Mouse (Mus musculus) hematopoietic stem cell, adult 5-6 weeks (primary cell): ENCODE data around the gene Fam110a. TPM values are rescaled to one million over a fixed set of nuclear protein-coding genes. Genes with fewer than 3 reads are reported as not detected.
"Not testable (repeated sequence)": the region's sequence is repeated elsewhere in the genome, so short reads cannot be mapped to it uniquely, and the experiment has no call there.

Experiments
- ATAC-seq, 2 experiments: fragments of 125-278 bp in 1 of 2; replicated peaks in 1 of 2; 2 replicates each; pipeline ENCODE4 v1.8.0; 2016 to 2017; ENCODE audit warnings: inconsistent platforms in 2 of 2, mild to moderate bottlenecking in 2 of 2, moderate number of reproducible peaks in 2 of 2, low read depth in 1 of 2, moderate TSS enrichment in 1 of 2; ENCODE audit not compliant: low FRiP score in 2 of 2, poor library complexity in 2 of 2, severe bottlenecking in 2 of 2, insufficient read depth in 1 of 2, low TSS enrichment in 1 of 2
- total RNA-seq: library from RNA; stranded (forward); fragments of 172-1452, 232-1000 nt; gene quantifications from 2 replicates; pipeline ENCODE4 v1.2.3, GENCODE M21; 2017

Fam110a gene
- total RNA-seq, 1 experiment from 2014 or later = 22.8 TPM

DNA sequence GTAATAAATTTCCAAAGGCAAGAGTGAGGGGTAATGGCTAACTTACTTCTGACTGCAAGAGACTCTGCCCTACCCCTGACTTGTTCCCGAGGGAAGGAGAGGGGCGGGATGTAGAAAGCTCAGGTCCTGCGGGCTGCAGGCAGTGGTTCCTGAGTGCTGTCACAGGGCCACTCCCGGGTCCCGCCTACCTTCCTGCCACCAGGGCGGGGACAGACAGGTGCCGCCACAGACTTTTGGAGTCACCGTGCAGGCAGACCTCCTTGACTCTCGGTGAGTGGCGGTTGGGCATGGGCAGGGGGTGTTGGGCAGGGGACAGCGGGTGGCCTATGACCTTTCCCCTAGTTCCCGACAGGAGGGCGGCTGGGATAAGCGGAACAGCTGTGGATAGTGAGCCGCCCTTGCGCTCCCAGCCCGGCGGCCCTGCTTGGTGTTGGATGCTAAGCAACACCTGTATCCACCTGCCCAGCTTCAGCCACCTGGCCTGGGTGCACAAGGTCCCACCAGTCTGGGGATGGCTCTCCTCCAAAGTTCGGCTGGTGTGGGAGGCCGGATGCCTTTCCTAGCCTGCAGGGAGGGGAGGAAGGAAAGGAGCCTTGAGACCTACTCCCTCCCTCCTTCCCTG is 19.8 kb upstream of the Fam110a start:
- ATAC-seq = no peak

- ATAC-seq = no peak
Observed at GRCm38 (mm10) chr2:151998932-151999331, 18.9 kb upstream of the Fam110a start.

GRCm38 (mm10) chr2:151998505-151998899 is 18.5 kb upstream of the Fam110a start:
- no peak for ATAC-seq

- ATAC-seq = no peak
Observed at GRCm38 (mm10) chr2:151997776-151998504, 17.9 kb upstream of the Fam110a start.

DNA sequence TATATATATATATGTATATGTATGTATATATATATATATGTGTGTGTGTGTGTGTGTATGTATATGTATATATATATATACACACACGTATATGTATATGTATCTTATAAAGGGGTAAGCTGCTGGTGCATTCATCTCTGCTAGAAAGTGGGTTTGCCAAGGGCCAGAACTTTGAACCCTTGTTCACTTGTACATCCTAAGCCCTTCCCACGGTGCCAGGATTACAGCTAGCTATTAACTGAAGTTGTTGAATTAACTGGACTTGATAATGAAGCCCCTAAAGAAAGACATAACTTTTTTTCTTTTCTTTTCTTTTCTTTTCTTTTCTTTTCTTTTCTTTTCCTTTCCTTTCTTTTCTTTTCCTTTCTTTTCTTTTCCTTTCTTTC is 17.2 kb upstream of the Fam110a start:
- not testable (repeated sequence) for ATAC-seq

DNA sequence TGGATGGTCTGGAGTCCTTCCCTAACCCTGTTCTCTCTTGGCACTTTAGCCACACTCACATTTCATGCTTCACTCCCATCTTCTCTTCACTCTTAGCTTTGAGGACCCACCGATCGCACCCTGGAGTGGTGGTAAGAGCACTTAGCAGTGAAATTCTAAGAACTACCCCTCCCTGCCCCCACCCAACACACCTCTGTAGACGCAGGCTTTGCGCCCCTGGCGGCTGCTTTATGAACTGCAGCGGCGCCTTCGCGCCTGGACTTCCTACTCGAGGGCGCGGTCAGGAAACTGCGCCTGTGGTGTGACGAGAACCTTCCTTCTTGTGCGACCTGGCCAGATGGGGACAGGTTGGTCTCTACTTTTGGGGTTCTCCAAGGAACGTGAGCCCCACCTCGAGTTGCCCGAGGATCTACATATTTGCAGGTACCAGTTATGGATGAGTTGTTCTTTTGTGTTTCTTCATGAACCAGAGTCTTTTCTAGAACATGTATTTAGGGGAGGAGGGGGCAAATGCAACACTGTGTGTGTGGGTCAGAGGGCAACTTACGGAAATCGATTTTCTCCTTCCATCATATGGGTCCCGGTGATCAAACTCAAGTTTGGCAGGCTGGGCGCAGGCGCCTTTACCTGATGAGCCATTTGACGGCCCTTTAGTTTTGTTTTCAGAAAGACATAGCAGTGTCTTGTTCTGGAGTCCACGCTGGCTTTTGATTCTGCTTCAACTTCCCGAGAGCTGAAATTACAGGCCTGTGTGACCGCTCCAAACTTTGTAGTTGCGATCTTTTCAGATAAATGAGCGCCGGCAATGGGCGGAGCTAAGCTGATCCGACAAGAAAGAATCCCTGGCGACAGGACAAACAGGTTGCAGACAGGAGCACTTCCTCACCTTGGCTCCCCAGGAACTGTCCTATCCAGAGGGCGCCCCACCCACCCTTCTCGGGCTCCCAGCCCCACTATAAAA is 16.5 kb upstream of the Fam110a start, which contains the start of gene Slc52a3:
Slc52a3 (plus strand) TSS at position 283 of the 961 bp plus-strand sequence.
- peak; percentile 74 to 77 for ATAC-seq

GRCm38 (mm10) chr2:151994350-151995122 is 14.5 kb upstream of the Fam110a start:
- ATAC-seq = peak; percentile 65 to 66

DNA sequence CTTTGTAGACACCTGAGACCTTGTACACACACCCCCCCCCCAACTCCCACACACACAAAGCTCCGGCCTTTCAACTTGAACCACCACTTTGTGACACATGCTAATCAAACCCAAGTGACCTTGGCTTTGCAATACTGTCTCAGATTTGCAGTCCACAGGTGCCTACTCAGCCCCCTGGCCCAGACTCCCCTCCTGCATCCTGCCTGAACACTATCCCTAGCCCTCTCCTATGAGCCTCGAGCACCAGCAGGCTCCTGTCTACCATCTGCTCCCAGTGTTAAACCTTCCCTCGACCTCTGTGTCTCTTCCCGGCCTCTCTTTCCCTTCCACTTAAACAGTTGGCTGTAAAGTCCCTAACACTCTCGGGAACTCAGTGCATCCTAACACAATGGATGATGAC is 11.4 kb upstream of the Fam110a start:
- no peak for ATAC-seq

GRCm38 (mm10) chr2:151990985-151991394 is 11.0 kb upstream of the Fam110a start:
- ATAC-seq = no peak

GRCm38 (mm10) chr2:151988978-151989377 is 9.0 kb upstream of the Fam110a start:
- peak in 1 of 2 experiments; percentile 55; a peak in 1 of 4 replicates for ATAC-seq

DNA sequence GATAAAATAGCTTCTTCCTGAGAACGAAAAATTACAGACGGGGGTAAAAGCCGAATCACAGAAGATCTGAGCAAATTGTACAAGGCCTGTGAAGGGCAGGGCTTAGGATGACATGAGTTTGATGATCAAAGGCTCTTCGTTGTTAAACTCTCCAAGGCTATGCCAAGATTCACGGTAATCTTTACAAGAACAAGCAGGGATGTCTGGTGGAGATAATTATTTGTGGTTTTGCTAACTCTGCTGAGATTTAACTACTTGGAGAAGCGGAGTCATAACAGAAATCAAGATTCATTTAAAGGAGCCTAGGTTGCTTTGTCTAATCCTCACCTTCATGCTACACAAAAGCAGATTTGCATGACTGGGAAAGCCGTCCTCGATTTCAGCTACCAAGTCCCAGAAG is 6.9 kb upstream of the Fam110a start:
- no peak for ATAC-seq

DNA sequence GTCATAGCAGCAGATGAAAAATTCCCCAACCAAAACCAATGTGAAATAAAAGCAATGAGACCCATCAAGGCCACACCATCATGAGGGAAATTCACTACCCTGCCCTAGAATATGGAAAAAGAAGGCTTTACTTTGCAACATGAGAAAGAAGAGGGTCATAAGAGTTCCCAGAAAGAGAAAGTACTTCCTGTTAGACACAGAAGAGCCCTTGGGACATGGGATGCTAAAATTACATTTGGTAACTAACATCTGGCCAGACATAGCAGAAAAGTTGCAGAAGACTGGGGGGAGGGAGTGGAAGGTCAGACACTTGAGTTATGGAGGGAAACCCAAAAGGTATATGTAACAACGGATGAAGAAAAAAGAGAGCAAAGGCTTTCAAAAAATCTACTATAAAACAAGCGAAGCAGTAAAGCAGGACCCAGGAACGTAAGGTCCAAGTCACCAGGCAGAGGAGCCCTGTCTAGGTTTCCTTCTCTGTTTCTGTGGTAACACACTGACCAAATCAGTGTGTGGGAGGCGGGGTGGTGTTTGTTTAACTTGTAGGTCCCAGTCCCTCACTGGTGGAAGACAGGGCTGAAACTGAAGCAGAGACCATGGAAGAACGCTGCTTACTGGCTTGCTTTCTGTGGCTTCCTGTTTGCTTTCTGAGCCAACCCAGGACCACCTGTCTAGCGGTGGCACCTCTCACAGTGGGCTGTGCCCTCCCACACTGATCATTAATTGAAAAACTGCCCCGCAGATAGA is 5.6 kb upstream of the Fam110a start:
- ATAC-seq = peak; percentile 33 to 41; a peak in 1 of 4 replicates

DNA sequence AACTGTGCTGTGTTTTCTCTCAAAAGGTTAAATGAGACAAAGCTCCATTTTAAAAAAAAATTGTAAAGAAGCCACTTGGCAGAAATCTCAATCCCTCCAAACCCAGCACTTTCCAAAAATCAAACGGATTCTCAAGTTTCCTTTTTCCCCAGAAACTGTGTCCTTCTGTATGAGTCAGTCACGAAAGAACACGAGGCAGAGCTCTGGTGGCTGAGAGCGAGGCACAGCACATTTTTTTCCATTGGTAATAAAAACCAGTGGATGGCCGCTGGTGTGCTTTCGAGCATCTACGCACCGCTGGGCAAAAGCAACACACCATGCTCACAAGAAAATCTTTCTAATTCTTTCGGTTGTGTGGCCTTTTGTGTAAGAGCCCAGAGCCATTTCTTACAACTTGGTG is 4.0 kb upstream of the Fam110a start:
- no peak for ATAC-seq

DNA sequence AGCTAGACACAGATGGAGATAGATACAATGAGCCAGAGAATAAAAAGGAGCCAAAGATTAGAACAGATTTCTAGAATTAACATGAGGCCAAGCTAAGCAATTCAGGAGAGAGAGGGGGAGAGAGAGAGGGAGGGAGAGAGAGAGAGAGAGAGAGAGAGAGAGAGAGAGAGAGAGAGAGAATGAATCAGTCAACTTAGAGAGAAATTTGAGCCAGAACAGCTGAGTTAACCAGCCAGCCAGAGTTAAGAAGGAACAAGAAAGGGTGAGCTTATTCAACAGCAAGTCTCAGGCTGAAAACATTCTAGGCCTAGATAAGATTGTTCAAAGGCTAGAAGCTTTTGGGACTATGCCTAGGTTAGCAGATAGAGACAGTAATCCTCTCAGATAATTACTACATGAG is 2.5 kb upstream of the Fam110a start:
- no peak for ATAC-seq

GRCm38 (mm10) chr2:151981268-151981667 is 1.2 kb upstream of the Fam110a start:
- peak; percentile 16 to 25; a peak in 2 of 4 replicates for ATAC-seq

GRCm38 (mm10) chr2:151980355-151980693 is 305 bp upstream of the Fam110a start:
- ATAC-seq = peak; percentile 10 to 16; a peak in 2 of 4 replicates

DNA sequence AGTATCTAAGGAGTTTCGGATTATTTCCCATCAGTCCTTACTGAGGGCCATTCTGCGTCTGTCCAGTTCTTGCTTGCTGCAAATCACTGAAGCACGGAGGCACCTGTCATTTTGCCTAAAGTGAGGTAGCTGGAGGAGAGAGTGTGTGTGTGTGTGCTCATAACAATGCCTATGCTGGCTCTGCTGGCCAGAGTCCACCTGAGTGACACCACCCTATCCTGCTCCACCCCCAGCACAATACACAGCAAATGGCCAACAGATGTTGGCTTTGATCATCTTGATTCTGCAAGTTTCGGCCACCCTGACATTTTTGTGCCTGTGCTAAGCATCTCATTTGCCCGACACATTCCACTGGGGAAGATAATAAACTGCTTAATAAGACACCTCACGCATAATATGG is 1.5 kb downstream of the Fam110a start:
- ATAC-seq = no peak
